Mouse (Mus musculus) kidney, adult 8-10 months (tissue): ENCODE data around the gene Tmem150a.
A peak's percentile ranks its signal among the peaks of the same experiment; 100 is the strongest.

Experiments
- DNase-seq, 2 experiments: peaks; one replicate each; pipeline ENCODE4 v3.0.0; 2022

The Tmem150a gene

DNA sequence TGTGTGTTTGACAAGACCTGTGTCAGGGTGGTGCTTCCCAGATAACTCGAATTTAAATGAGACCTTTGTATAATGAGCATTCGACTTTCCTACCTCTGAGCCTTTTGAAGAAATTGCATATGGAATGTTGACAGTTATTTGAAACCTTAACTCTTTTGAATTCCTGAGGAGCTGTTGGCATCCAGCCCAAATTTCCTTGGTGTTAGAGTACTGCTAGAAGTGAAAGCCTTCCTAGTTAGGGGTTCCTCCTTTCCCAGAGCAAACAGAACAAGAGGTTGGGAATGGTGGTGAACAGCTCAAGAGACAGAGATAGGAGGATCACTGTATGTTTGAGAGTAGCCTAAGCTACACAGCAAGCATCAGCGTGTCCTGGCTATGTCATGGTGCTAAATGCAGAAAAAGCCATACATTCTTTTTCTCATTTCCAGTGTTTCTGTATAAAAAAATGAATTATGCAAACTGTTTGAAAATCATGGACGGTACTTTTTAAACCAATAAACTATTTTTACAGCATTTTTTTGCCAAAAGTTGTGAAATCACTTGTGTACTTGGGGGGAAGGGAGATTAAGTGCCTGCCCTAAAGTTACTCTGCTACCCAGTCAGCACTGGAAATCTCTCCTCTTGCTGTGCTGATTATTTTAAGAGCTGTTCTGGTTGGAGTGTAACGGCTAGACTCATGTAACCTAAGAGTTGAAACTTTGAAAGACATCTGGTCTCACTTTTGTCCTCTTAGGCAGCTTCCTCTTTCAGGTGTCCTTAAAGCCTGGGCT, 2.4 kb upstream of the Tmem150a start:
- DNase-seq: no peak

DNA sequence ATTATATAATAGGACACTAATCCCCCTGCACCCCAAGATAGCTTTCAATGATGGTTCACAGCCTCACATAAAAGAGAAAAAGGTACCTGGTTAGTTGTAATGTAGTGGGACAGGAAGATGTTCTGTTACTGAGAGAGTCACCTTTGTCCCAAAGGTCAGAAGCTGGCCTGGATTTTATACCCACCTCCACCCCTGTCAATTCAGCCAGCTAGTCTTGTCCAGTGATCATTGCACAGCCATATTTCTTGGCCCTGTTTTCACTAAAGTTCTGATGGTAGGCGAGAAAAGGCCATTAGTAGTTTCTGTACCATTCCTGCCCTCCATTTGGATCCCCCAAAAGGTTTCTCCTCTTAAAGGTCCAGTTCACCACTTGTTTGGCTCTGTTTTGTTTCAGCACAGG, 1.2 kb upstream of the Tmem150a start:
- DNase-seq: no peak

DNA sequence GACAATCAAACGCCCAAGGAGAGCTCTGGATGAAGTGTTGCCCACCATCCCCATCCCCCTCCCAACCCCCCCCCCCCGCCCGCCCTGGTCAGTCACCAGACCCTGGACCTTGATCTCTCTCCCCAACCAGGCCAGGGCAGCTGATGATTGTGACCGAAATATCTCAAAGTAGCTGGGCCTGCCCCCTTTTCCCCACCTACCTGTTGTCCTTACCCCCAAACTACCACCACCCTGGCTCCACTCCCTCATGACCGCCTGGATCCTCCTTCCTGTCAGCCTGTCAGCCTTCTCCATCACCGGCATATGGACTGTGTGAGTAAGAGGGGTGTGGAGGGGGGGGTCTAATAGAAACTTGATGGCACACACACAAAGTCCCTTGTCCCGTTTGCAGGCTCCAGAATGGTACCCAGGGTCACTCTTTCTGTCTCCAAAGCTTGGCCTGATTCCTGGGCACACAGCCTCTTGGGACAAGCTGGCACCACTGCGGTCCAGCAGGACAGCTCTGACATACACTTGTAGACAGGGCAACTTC, 820 bp downstream of the Tmem150a start:
- DNase-seq: peak in 1 of 2 experiments; percentile 63

DNA sequence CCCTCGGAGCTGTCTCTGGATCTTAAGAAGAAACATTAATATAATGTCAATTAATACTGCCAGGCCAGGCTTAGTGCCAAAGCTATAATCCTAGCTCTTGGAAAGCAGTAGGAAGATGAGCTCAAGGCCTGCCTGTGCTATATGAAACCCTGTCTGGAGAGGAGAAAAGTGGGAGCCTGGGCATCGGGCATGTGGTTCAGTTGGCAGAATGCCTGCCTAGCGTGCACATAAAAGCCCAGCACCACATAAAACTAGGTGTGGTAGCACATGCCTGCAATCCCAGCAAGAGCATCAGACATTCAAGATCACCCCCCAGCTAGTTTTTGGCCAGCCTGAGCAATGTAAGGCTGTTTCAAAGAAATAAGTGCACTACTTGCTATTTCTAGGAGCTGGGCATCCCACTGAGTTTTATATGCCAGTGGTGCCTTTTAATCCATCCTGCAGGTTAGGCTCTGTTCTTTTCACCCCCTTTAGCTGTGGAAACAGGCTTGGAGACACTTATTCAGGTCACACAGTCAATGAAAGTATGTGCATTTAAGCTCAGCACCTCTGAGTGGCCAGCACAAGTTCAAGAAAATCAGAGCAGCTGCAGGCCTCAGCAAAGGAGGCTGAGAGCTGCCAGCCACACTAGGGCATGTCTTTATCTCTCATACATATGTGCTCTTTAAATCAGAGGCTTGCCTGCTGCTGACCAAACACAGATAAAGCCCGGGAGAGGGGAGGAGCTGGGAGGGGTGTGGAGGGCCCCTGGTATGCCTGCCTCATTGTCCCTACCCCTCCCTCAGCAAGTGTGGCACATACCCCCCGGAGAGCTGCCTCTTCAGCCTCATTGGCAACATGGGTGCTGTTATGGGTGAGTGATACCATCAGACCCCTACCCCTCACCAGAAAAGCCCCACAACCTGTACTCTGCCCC, 2.2 kb downstream of the Tmem150a start:
- no peak for DNase-seq

DNA sequence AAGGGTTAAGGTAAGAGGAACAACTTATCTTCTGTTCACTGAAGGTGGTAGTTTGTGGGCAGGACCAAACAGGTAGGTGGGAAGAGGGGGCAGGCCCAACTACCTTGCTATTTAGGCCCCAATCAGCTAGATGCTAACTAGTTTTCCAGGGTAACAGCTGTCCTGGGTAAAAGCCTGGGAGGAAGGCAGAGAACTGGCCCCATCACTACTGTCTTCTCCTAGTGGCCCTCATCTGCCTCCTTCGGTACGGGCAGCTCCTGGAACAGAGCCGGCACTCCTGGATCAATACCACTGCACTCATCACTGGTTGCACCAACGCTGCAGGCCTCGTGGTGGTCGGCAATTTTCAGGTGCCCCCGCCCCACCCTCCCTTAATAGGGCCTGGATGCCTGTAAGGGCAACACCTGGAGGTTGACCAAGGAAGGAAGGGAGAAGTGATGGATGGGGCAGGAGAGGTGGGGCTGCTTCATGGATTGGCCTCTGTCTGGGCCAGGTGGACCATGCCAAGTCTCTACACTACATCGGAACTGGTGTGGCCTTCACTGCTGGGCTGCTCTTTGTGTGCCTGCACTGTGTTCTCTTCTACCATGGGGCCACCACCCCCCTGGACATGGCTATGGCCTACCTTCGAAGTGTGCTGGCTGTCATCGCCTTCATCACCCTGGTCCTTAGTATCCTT, 3.0 kb downstream of the Tmem150a start:
- DNase-seq: no peak

DNA sequence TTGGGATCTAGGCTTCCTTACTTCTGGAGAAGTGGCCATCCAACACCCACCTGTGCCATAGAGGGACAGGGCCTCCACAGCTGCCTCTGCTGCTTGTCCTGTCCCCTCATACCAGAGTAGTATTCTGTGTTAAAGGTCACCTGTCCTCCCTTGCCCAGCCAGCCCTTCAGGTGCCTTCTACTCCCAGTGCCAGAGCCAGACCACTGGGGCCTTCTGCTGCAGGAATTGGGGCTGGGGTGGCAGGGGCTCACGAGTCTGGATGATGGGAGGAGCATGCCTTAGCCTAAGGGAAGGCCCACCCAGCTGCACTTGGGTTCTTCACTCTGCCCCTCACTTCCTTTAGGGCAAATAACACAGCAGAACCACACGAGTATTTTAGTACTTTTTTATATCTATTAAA, 4.1 kb downstream of the Tmem150a start:
- no peak for DNase-seq

DNA sequence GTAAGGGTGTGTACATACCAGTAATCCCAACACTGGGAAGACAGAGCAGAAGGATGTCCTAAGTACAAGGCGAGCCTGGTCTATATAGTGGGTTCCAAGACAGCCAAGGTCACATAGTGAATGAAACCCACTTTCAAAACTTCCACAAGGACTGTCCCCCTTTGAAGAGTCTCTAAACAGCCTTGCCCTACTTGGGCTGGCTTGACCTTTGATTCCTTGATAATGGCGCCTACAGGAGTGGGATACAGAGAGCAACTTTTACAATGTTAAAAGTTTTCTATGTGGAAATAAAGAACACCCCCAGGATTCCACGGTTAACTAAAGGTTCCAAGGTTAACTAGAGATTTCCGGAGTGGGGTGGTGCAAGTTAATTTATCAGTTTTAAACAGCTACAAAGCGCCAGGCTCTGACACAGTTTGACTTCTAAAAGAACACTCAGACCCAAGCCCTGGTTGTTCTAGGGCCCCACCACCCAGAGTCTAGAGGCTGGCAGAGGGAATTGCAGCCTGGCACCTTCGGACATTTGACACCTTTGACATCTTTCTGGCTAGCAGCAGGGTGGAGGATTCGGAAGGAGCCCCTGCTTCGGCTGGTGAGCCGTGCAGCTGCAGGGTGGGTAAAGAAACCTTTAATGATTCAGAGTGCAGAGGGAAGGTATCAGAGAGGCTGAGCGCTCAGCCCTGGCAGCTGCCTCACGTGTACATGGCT, 4.8 kb downstream of the Tmem150a start:
- peak; percentile 67 to 77 for DNase-seq

DNA sequence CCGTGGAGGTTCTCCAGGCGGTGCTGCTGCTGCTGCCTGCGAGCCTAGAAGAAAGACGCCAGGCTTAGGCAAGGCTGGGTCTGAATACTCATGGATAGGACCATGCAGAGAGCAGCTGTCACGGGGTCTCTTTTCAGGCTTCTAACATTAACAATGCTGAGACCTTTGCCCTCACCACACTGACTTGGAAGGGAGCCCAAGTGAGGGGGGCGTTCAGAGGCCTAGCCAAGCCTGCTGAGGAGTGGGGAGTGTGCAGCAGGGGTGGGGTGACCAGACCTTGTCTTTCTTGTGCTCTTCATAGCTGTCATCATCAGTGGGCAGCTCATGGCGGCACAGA, 5.3 kb downstream of the Tmem150a start:
- peak; percentile 78 to 79 for DNase-seq

DNA sequence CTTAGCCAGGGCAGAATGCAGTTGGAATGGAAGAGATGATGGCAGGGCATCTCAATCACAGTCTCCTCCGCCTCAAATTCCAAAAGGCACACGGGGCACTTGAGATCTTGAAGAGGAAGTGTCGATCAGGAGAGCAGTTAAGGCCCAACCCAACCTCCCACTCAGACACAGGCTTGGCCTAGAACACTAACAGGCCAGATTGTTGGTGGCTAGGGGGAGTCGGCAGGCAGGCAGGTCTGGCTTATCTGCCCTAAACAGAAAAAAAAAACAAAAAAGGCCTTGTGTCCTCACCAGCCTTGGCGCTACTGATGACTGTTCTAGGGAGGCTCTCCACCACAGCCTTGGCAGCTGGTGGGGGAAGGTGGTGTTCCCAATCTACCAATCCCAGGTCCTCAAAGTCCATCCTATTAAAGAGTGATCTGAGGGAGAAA, 5.9 kb downstream of the Tmem150a start:
- DNase-seq: no peak

DNA sequence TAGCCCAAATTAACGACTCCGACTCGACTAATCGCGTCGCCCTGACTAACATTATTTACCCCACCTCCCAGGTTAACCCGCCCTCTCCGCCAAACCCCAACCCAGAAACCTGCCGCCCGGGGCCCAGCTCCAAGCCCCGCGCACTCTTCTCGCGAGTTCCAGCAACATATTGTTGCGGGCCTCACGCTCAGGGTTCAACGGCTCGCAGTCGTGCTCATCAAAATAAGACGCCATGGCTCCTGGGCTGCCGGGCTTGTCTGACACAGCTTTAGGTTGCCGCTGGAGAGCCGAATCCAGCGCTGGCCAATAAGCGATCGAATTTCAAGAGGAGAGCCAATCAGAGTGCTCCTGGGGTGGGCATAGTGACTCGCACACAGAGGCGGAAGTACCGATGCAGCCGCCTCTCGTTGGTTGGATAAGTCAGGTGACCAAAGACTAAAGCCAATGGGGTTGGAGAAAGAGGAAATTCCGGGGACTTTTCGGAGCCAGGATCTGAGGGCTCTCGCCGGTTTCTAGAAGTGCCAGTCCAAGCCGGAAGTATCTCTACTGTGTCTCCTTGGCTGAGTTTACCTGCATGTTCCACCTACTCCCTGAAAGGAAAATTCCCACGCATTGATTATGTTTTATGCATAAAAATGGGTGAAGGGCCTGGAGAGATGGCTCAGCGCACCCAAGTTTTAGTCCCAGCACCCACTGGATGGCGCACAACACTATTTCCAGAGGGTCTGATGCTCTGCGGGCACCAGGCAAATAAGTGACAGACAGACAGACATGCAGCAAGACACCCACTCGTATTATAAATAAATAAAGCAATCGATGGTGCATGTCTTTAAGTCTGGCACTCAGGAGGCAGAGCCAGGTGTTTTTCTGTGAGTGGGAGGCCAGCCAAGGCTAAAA, 7.1 kb downstream of the Tmem150a start:
- DNase-seq: peak; percentile 97 to 98

DNA sequence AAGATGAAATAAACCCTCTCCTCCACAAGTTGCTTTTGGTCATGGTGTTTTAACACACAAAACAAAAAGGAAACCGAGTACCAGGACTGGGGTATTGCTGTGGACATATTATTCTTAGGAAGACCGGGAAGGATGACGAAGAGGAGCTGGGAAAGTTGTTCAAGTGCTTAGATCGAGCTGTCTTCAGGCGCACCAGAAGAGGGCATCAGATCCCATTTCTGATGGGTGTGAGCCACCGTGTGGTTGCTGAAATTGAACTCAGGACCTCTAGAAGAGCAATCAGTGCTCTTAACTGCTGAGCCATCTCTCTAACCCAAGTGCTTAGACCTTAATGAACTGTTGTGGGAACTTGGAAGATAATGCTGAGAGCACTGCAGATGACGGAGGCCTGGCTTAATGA, 8.8 kb downstream of the Tmem150a start:
- DNase-seq: no peak

DNA sequence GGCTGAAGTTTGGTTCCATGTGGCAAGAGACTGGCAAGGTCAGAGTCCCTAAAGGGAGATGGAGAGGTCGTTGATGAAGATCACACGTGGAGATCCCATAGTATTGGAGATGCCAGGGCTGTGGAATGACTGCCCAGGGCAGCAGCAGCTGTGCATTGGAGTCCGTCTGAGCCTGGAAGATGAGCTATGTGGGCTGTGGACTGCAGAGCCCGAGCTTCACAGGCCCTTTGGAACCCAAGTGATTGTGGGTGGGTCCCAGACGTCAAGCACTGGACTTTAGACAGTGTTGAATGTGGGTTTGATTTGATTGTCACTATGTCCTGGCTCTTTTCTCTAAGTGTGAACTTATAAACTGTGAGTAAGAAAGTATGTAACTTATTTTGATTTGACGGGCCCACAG, 9.7 kb downstream of the Tmem150a start:
- DNase-seq: no peak

DNA sequence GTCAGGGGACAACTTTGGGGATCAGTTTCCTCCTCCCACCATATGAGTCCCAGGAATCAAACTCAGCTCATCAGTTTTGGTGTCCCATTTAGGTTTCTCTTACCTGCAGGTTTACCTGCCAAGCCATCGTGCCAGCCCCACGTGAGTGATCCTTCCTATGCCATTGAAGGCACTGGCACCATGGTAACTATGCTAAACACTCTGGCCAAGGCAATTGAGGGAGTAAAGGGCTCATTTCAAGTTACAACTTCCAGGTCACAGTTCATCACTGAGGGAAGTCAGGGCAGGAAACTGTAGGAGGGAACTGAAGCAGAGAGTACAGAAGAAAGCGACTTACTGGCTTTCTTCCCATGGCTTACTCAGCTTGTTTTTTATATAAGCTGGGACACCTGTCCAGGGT, 11.1 kb downstream of the Tmem150a start:
- DNase-seq: no peak

DNA sequence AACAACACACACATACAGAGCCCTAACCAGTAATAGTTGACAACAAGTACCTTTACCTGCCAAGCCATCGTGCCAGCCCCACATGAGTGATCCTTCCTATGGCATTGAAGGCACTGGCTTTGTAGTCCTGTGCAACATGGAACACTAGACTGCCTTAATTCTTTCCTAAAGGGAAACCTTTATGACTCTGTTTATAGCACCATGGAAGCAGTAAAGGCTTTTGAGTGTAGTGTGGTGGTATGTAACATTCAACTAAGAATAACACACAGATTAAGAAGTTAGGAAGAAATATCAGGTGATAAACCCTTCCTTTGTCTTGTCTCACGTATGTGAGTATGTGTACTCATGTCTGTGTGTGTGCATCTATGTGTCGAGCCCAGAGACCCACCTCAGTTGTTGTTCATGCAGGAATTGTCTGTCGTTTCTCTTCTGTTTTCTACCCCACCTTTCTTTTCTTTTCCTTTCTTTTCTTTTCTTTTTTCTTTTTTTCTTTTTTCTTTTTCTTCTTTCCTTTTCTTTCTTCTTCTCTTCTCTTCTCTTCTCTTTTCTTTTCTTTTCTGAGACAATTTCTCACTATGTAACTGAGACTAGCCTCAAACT, 11.7 kb downstream of the Tmem150a start, which contains the start of gene Rnf181:
Rnf181 (minus strand) TSS at position 113 of the 600 bp plus-strand sequence.
- DNase-seq: no peak

DNA sequence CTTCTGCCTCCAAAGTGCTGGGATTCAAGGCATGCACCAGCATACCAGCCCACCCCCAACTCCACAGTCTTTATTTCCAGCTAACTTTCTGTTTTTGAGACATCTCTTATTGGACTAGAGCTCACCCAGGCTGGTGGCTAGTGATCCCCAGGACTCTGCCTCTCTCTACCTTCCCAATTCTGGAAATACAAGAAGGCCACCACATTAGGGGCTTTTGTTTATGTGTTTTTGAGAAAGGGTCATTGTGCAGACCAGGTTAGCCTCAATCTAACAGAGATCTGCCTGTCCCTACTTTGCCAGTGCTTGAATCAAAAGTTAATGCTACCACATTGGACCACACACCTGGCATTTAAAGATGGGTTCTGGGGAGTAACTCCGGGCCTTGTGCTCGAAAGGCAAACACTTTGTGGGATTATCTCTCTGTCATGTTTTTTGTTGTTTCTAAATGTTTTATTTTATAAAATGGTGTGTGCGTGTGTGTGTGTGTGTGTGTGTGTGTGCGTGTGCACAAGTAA, 12.3 kb downstream of the Tmem150a start:
- no peak for DNase-seq

DNA sequence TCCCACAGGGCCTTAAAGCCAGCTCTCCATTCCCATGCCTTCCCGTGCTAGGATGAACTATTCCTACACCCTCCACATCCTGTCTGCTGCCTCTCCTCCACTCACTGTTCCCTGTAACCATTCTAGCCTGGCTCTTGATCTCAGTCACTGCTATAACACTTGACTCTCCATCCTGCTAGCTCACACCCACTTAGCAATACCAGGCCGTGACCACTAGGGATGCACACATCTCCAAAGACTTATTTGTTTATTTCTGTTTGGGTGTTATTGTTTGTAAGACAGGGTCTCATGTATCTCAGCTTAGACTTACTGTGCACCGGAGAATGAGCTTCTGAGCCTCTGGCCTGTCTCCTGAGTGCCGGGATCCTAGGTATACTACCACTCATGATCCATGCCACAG, 14.3 kb downstream of the Tmem150a start:
- DNase-seq: no peak

DNA sequence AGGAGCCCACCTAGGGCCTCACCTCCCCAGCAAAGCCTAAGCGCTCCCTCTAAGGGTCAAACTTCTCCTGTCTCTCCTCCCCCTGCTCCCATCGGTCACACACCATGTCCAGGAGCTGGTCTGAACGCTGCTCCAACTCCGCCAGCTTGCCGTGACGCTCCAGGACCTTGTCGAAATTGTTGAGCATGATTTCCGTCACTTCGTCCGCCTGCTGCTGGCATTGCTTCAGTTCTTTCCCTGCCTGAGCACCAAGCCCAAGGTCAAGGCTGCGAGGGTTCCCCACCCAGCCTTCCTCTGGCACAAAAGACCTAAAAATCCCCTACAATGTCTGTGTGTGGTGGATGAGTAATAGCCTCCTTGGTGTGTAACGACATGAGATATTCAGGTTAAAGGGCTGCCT, 14.8 kb downstream of the Tmem150a start:
- no peak for DNase-seq

DNA sequence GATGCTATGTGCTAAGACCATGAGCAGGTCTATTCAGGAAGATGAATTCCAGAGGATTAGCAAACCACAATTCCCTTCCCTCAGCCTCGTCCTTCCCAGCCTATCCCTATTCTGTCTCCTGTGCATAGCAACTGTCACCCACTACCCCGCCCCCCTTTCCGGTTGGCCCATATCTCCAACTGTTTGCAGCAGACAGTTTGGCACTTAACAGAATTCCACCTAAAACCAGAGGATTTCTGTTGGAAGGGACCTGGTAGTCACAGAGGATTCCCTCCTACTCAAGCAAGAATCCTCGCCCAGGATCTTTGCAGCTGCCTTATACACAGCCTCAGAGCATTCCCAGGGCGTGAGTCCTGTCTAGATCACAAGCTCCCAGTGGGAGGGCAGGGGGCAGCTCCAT, 15.9 kb downstream of the Tmem150a start:
- no peak for DNase-seq

DNA sequence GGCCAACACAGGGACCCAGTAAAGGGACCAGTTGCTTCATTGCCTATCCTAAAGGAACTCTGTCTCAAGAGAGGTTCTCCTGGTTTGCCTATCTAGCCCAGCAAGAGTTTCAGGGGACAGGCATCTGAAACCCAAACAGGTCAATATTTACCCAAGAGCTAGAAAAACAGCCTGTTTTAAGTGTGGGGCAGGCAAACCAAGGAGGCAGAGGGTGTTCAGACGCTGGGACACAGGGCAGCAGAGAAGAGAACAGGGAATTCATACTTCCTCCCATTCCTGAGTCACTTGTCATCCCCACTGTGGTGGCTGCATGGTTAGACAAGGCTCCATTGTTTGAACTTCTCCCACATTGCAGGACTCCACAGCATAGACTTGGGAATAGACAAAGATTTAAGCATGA, 16.3 kb downstream of the Tmem150a start:
- DNase-seq: no peak

DNA sequence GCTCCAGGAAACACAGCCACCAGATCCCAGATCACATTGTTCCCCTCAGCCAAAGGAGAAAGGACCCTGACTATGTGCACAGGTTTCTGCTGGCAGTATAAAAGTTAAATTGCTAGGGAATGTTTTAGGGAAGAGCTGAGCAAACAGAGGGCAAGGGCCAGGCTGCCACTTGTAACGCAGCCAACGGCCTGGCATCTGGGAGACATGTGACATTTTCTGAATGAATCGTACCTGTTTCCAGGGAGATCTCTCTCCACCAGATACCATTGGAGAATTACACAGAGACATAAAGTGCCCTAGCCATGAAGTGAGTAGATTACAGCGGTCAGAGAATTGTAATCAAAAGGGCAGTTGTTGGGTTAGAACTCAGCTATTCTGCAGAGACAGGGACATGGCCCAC, 17.9 kb downstream of the Tmem150a start:
- no peak for DNase-seq

DNA sequence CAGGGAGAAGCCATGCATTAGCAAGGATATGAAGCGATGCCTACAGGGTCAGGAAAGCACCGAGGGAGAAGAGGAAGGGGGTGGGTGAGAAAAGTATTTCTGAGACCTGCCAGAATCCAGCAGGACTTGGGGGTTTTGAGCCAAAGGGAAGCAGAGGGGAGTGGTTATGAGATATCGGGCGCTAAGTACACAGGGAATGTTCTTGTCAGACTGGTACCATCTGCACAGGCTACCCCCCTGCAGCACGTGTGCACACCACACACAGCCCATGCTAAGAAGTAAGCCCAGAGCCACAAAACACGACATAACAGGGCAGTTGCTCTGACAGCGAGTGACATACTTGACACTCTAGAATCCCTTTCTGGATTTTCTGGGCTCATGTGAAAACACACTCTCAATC, 19.0 kb downstream of the Tmem150a start:
- DNase-seq: no peak
